Mouse (Mus musculus): ENCODE measurements around the gene Hagh.

The Hagh gene

GRCm38 (mm10) chr17:24850065-24850772 is 10.3 kb downstream of the Hagh start, which contains the start of gene Fahd1:
Gene Fahd1 (minus strand): TSS chr17:24850364.
- DNase-seq (ENCODE audit: low spot score in 2 of 2) = peak; percentile 96 to 97

GRCm38 (mm10) chr17:24850773-24851127 is 10.8 kb downstream of the Hagh start:
- DNase-seq (ENCODE audit: low spot score in 2 of 2) = no peak

- DNase-seq (ENCODE audit: low spot score in 2 of 2) = peak in 1 of 2 experiments; percentile 22
These were observed 11.6 kb downstream of the Hagh start for GRCm38 (mm10) chr17:24851381-24852125.

- no peak for DNase-seq (ENCODE audit: low spot score in 2 of 2)
These were observed 16.0 kb downstream of the Hagh start for GRCm38 (mm10) chr17:24855838-24856464.

- DNase-seq (ENCODE audit: low spot score in 2 of 2) = no peak
These were observed 16.6 kb downstream of the Hagh start for GRCm38 (mm10) chr17:24856589-24856988.

GRCm38 (mm10) chr17:24857831-24858470 is 18.0 kb downstream of the Hagh start:
- DNase-seq (ENCODE audit: low spot score in 2 of 2) = peak; percentile 55 to 65

GRCm38 (mm10) chr17:24858967-24859366 is 19.0 kb downstream of the Hagh start:
- peak; percentile 74 to 86 for DNase-seq (ENCODE audit: low spot score in 2 of 2)

GRCm38 (mm10) chr17:24860076-24860475 is 20.1 kb downstream of the Hagh start:
- DNase-seq (ENCODE audit: low spot score in 2 of 2) = peak; percentile 71 to 78

GRCm38 (mm10) chr17:24861785-24862184 is 21.8 kb downstream of the Hagh start:
- no peak for DNase-seq (ENCODE audit: low spot score in 2 of 2)

GRCm38 (mm10) chr17:24865776-24866175 is 25.8 kb downstream of the Hagh start, which contains the start of gene Igfals:
Gene Igfals (plus strand): TSS chr17:24865997.
- DNase-seq (ENCODE audit: low spot score in 2 of 2) = no peak

- DNase-seq (ENCODE audit: low spot score in 2 of 2) = no peak
These were observed 28.0 kb downstream of the Hagh start for GRCm38 (mm10) chr17:24867914-24868313.

GRCm38 (mm10) chr17:24873695-24874404 is 33.9 kb downstream of the Hagh start:
- no peak for DNase-seq (ENCODE audit: low spot score in 2 of 2)

- DNase-seq (ENCODE audit: low spot score in 2 of 2) = no peak
These were observed 34.4 kb downstream of the Hagh start for GRCm38 (mm10) chr17:24874405-24874745.

- DNase-seq (ENCODE audit: low spot score in 2 of 2) = no peak
These were observed 35.0 kb downstream of the Hagh start for GRCm38 (mm10) chr17:24874989-24875388.

GRCm38 (mm10) chr17:24877336-24878116 is 37.6 kb downstream of the Hagh start:
- DNase-seq (ENCODE audit: low spot score in 2 of 2) = no peak

- no peak for DNase-seq (ENCODE audit: low spot score in 2 of 2)
These were observed 38.1 kb downstream of the Hagh start for GRCm38 (mm10) chr17:24878117-24878397.

- no peak for DNase-seq (ENCODE audit: low spot score in 2 of 2)
These were observed 38.6 kb downstream of the Hagh start for GRCm38 (mm10) chr17:24878531-24878930.

GRCm38 (mm10) chr17:24881738-24882440 is 41.9 kb downstream of the Hagh start:
- DNase-seq (ENCODE audit: low spot score in 2 of 2) = peak; percentile 52 to 69

- DNase-seq (ENCODE audit: low spot score in 2 of 2) = no peak
These were observed 44.4 kb downstream of the Hagh start for GRCm38 (mm10) chr17:24884391-24884790.

Measured in spleen, postnatal 10 days (tissue).